Mouse (Mus musculus): ENCODE results near the gene Cyp27b1. TPM values are rescaled to one million over a fixed set of nuclear protein-coding genes. Genes with fewer than 3 reads are reported as not detected.
"Not testable (repeated sequence)": the region's sequence is repeated elsewhere in the genome, so short reads cannot be mapped to it uniquely, and the experiment has no call there.

Cyp27b1 gene
- total RNA-seq, 4 experiments from 2014 or later, result 0.19 TPM; not detected in 3

DNA sequence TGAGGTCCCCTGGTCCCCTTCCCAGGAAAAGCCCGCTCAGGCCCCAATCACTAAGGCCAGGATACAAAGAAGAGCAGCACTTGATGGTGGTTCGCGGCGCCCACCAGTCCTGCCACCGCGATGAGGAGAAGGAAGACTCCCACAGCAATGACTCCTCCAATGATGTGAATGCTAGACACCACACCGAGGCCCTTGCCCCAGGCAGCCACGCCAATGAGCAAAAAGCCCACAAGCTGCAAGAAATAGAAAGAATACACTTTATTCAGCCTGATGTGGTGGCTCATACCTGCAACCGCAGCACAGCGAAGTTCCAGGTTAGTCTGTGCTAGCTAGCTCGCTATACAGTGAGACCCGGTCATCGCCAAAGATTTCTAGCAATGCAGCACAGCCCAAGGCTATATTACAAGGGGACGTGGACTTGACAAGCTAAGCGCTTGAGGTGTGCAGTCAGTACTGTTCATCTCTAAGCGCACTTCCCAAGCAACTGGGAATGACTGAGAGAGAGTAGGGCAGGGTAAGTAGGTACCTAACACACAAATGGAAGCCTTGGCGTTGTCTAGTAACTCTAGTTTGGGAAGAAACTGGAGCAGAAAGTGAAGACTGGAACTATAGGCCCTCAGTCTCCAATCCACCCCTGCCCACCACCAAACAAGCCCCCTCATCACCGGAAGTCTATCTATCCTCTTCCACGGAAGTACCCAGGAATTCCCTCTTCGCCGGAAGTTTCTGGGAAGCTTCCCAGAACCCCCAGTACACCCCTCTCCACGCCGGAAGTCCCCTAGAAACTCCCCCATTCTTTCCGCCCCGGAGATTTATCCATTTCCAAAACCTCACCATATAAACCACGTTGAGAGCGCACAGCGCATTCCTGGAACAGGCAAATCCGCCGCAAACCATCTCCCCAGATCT is 21.5 kb downstream of the Cyp27b1 start:
- no peak for DNase-seq (ENCODE audit: low spot score)

DNA sequence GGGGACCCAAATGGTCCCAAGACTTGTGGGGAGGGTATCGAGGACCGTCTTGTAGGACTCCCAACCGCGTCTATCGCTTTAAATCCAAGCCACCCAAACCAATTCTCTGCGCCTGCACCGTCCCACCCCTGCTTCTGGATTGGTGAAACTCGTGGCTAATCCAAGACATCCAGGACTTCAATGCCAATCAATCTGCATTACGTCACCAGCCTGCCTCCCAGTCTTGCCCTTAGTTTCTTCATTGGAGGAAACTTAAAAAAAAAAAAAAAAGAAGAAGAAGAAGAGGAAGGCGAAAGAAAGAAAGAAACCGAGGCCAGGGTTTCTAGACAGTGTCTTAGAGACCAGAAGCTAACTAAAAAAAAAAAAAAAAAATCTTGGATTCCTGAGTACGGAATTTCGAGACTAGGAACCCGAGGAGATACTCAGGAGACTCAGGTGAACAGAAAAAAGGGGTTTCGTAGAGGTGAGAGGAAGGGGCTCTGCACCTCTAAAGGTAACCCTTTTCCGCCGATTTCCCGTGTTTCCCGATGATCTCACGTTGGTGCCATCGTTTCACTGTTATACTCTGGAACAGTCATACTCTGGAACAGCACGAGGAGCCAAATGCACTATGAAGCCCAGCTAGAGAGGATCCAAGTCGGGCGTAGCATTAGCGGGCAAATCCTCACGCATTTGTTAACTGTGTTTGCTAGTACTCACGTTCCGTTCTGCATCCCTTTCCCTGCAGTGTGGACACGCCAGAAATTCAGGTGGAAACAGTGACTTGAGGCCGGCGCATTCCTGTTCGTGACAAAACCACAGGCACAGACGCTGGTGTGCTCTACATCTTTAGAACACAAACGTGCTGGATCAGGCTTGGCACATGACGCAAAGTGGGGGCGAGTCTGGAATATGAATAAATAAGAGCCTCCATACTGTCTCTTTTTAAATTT is 22.4 kb downstream of the Cyp27b1 start, which contains the start of gene Tspan31:
Gene Tspan31, minus strand, starts transcription at position 75 of the 932 bp plus-strand sequence.
- peak; percentile 96 for DNase-seq (ENCODE audit: low spot score)

GRCm38 (mm10) chr10:127071203-127071602 is 23.2 kb downstream of the Cyp27b1 start:
- DNase-seq (ENCODE audit: low spot score), result no peak

DNA sequence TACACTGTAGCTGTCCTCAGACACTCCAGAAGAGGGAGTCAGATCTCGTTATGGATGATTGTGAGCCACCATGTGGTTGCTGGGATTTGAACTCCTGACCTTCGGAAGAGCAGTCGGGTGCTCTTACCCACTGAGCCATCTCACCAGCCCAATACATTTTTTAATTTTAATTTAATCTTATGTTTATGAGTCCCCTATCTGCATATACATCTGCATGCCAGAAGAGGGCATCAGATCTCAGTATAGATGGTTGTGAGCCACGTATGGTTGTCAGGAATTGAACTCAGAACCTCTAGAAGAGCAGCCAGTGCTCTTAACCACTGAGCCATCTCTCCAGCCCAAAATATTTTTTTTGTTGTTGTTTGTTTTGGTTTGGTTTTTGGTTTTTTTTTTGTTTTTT is 24.2 kb downstream of the Cyp27b1 start:
- not testable (repeated sequence) for DNase-seq (ENCODE audit: low spot score)

DNA sequence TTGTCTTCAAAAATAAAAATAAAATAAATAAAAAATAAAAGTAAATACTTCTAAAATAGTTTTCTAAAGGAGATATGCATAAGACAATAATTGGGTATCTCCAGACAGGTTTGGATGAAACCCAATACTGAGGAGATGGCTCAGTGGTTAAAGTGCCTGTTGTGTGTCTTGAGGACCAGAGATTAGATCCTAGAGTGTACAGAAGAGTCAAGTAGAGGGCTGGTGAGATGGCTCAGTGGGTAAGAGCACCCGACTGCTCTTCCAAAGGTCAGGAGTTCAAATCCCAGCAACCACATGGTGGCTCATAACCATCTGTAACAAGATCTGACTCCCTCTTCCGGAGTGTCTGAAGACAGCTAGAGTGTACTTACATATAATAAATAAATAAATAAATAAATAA is 24.9 kb downstream of the Cyp27b1 start:
- DNase-seq (ENCODE audit: low spot score), result not testable (repeated sequence)

DNA sequence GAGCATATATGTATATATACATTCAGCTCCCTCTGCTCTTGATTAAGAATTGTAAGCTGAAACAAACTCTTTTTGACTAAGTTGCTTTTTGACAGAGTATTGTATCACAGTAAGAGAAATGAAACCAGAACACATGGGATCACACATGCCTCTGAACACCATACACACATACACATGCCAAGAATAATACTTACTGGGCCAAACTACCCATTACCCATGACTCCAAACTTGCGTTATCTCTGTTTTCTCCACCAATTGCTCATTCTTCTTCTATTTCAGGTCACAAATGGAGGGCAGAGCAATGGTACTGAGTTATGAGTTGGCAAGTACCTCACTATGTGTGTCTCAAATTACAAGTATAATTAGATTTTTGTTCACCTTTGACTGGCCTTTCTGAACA is 25.9 kb downstream of the Cyp27b1 start:
- no peak for DNase-seq (ENCODE audit: low spot score)

DNA sequence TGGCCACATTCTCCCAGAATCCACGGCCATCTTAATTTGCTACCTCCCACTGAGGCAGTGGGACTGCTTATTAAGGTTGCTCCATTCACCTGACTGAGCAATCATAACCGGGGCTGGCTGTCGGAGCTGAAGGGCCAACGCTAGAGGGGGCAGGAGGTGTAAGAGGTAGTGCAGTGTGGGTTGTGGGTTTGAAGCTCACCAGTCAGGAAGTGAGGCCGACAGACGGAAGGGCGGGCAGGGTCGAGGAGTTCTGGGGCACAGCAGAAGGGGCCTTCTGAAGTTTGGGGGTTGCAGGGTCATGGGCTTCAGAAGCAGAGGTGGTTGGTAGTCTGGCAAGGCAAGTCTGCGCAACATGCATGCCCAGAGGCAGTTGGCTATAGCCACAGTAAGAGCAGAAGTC is 27.0 kb downstream of the Cyp27b1 start, which contains the start of gene Agap2:
Gene Agap2, plus strand, starts transcription at position 205 of the 400 bp plus-strand sequence.
- DNase-seq (ENCODE audit: low spot score), result no peak

DNA sequence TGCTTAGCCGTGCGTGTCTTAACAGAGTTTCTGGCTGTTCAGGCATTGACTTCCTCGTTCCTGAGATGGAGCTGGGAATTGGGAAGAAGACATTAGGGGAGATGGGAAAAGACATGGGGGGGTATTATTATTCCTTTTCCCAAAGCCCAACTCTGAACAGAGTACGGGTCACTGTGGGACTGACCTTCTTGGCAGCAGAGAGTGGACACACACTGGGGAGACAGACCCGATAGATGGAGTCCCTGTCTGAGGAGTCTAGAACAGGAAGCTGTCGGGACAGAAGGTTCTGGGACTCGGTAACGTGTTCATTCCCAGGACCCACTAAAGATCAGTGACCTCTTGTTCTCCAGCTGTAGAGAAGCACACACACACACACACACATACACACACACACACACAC is 27.6 kb downstream of the Cyp27b1 start:
- no peak for DNase-seq (ENCODE audit: low spot score)

GRCm38 (mm10) chr10:127076082-127076481 is 28.0 kb downstream of the Cyp27b1 start:
- no peak for DNase-seq (ENCODE audit: low spot score)

- DNase-seq (ENCODE audit: low spot score), result no peak
Observed at GRCm38 (mm10) chr10:127077515-127077914, 29.5 kb downstream of the Cyp27b1 start.

GRCm38 (mm10) chr10:127078001-127078676 is 30.1 kb downstream of the Cyp27b1 start:
- no peak for DNase-seq (ENCODE audit: low spot score)

GRCm38 (mm10) chr10:127078677-127079575 is 30.9 kb downstream of the Cyp27b1 start:
- no peak for DNase-seq (ENCODE audit: low spot score)

- DNase-seq (ENCODE audit: low spot score), result no peak
Observed at GRCm38 (mm10) chr10:127079665-127080391, 31.8 kb downstream of the Cyp27b1 start.

DNA sequence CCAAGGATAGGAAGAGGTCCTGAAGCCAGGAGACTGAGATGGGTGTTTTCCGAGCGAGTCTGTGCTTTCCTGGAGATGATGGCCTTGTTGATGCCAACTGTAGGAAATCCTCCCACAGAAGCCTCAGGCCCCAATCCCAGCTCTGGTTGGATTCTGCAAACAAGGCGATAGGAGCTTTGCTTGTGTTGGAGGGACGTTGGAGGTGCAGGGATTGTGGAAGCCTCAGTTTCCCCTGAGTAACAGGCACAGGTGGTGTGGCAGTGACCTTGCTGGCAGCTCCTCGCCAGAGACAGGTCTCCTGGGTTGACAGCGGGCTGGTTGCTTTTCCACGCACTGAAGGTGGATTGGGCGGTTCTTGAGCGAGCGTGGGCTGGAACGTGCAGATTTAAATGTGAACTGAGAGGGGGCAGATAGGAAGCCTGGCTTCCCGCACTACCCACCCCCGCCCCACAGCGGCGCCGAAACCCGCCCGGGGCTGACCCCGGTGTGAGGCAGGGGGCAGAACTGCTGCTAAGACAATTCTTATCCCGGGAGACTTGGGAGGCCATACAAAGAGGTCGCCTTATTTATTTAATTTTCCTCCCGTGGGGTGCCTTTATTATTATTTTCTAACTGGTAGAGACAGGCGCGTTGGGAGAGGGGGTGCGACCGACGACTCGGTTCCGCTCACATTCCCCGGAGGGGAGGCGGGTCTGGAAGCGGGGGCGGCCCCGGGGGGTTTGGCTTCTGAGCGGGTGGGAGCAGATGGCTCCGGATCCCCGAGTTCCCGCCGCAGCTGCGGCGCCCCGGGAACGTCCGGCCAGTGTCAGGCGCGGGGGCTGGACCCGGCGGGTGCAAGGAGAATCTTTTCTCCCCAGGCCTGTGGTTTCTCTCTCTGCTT is 33.1 kb downstream of the Cyp27b1 start:
- peak; percentile 65 for DNase-seq (ENCODE audit: low spot score)

DNA sequence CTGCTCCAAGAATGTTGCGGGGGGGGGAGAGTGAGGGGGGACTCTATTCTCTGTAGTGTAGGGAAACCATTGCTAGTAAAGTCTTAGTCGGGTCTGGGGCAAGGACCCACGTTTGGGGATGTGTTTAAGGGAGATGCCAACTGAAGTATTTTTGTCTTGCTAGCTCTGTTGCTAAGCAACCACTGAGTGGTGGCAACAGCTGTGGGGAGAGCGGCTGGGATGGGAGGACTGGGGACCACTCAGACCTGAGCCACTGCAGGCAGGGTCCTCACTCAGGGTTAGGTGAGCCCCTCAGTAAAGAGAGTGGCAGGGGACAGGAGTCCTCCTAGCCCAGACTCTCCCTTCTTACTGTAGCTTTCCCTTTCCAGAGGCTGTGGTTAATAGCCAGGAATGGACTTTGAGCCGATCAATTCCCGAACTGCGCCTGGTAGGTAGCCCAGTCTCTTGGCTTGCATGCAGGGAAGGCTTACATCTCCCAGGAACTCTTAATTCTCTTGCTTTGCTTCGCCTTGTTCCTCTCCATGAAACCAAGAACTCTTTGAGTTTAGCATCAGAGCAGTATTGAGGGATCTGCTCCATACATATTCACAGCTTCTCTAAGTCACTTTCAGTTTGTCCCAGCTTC is 34.1 kb downstream of the Cyp27b1 start:
- DNase-seq (ENCODE audit: low spot score), result no peak

DNA sequence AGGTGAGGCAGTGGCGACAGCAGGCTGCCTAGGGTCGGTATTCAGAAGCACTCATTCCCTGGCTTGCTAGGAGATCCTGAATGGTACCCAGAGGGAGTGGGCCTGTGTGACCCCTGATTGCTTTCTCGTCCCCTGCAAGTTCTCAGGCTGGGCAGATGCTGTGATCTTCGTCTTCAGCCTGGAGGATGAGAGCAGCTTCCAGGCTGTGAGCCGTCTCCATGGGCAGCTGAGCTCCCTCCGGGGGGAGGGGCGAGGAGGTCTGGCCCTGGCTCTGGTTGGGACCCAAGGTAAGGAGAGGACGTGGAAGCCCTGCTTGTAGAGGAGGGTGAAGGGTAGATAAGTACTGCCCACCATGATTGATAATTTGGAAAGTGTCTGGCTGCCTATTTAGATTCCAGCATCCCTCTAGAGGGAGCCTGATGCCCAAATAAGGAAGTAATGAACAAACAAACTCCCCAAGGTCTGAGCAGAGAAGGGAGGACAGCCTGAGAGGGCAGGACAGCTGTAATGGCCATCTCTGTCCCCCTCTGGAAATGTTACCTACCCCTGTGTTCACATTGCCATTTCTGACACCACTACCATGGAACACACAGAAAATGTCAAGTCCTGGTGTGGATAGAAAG is 35.4 kb downstream of the Cyp27b1 start:
- DNase-seq (ENCODE audit: low spot score), result no peak

GRCm38 (mm10) chr10:127083915-127084306 is 35.9 kb downstream of the Cyp27b1 start:
- DNase-seq (ENCODE audit: low spot score), result no peak

GRCm38 (mm10) chr10:127085052-127085451 is 37.0 kb downstream of the Cyp27b1 start:
- no peak for DNase-seq (ENCODE audit: low spot score)
